Mouse (Mus musculus) kidney, embryonic 16.5 days (tissue): ENCODE results near the gene Ppard. TPM values are rescaled to one million over a fixed set of nuclear protein-coding genes. Genes with fewer than 3 reads are reported as not detected.
"Not testable (repeated sequence)": the region's sequence is repeated elsewhere in the genome, so short reads cannot be mapped to it uniquely, and the experiment has no call there.

Source experiments
- ATAC-seq: fragments of 200-750 bp; cut with Nextera tagmentation; 2 replicates; pipeline ENCODE4 v1.8.0; 2017; ENCODE audit warnings: moderate TSS enrichment; ENCODE audit not compliant: low FRiP score, low TSS enrichment
- H3K27ac ChIP-seq: fragments of 300-500 bp; sonication (generic); 2 replicates; pipeline ENCODE4 v1.5.1; 2014; ENCODE audit warnings: low read length
- H3K27me3 ChIP-seq: fragments of 300-500 bp; sonication (generic); 2 replicates; pipeline ENCODE4 v1.6.1; 2014; ENCODE audit warnings: low read length, control low read depth, mixed read lengths; ENCODE audit not compliant: insufficient read depth
- H3K36me3 ChIP-seq: fragments of 300-500 bp; sonication (generic); 2 replicates; pipeline ENCODE4 v1.6.1; 2014; ENCODE audit warnings: low read length, control low read depth, mixed read lengths; ENCODE audit not compliant: insufficient read depth
- H3K4me1 ChIP-seq: fragments of 300-500 bp; sonication (generic); 2 replicates; pipeline ENCODE4 v1.6.1; 2014; ENCODE audit warnings: low read length, control low read depth, mixed read lengths; ENCODE audit not compliant: insufficient read depth
- H3K4me2 ChIP-seq: fragments of 300-500 bp; sonication (generic); replicated peaks from 2 replicates; pipeline ENCODE4 v1.6.1; 2014; ENCODE audit warnings: low read depth, low read length
- H3K4me3 ChIP-seq: fragments of 300-500 bp; sonication (generic); 2 replicates; pipeline ENCODE4 v1.5.1; 2014; ENCODE audit warnings: mild to moderate bottlenecking, low read length
- H3K9ac ChIP-seq: fragments of 300-500 bp; sonication (generic); replicated peaks from 2 replicates; pipeline ENCODE4 v1.6.1; 2014; ENCODE audit warnings: low read length
- H3K9me3 ChIP-seq: fragments of 300-500 bp; sonication (generic); 2 replicates; pipeline ENCODE4 v1.6.1; 2016; ENCODE audit warnings: low read length, control low read depth
- WGBS: fragments of 180-500 bp; shearing (Covaris S2); extraction: QIAGEN DNeasy Blood & Tissue Kit; methylation state at CpG from one replicate; pipeline ENCODE4 v1.1.7; 2014; 5-methylcytosine and 5-hydroxymethylcytosine counted together
- polyA plus RNA-seq: library from polyadenylated mRNA; unstranded; fragments of >200 nt; fragmentation: Nextera tagmentation; extraction: Ambion mirVana; gene quantifications from 2 replicates; pipeline ENCODE4 v1.2.1, GENCODE M21; 2015

Gene Ppard
- polyA plus RNA-seq, 1 experiment from 2014 or later, result 2.2 TPM

DNA sequence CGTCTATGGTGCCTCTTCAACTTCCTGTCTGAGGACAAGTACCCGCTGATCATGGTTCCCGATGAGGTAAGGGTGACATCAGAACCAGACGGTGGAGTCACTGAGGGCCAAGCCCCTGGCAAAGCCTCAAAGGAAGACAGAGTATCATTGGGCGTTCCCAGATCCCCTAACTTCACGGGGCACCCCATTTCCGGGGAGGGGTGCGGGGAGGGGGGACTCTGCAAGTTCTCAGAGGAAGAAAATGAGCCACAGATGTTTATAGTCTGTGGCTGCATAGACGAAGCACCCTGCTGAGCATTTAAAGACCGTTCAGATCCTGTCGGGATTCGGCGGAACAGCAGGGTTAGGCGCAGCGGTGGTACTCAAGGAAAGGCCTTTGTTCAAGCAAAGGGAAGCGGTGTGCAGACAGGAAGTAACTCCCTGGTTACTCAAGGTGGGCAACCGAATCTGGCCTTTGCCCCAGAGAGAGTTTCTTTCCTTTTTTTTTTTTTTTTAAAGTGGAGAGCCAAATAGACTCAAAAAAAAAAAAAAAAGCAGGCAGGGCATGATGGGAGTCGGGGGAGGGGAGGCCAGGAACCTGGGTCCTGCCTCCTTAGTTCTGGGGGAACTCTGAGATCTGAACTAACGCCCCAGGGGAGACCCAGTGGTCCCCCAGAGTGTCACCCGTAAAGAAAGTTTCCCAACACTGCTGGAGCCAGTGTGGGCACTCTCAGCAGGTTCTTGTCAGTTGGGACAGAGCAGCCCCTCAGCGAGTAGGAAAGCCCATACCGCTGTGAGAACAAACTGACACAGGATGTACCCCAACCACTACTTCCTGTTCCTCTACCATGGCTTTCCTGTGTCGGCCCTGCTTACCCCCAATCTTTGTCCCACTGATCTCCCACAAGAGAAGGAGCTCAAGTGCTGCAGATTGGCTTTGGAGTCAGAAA, 14.5 kb upstream of the Ppard start:
- Histone ChIP-seq H3K9ac (0 out of 2 replicates have a peak overlapping the region, but pooled peaks have one; percentile 44), H3K27me3 (no peaks in the 10 kb centered on the region), H3K27ac (peak overlapping the region; percentile 50; the same call in 1 of the 2 replicates), H3K9me3 (no peaks in the 10 kb centered on the region), H3K4me3 (no peak overlapping the region), H3K4me1 (peaks cover 10% of the 10 kb centered on the region), H3K36me3 (no peaks in the 10 kb centered on the region), H3K4me2 (peak overlapping the region; percentile 23)
- whole genome bisulfite sequencing, result 31% methylated on average over 23 of the region's 23 CpGs
- ATAC-seq, result 0 out of 2 replicates have a peak, but pooled peaks have one; percentile 8

DNA sequence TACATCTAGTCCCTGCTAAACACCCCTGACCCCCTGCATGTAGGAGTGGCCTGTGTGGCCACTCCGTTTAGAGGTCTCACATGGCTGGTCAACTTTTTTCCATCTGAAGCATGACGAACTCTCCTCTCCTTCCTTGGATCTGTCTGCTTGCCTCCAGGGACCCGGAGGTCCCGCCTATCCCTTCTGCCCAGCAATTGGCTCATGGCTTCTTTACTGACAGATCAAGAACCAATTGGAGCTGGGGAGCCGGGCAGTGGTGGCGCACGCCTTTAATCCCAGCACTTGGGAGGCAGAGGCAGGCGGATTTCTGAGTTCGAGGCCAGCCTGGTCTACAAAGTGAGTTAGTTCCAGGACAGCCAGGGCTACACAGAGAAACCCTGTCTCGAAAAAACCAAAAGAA, 10.0 kb upstream of the Ppard start:
- peaks cover 21% of the 10 kb centered on the region for H3K4me1 ChIP-seq
- 84% methylated on average over 9 of the region's 10 CpGs for WGBS
- not testable (repeated sequence) for H3K9me3 ChIP-seq, ATAC-seq, H3K27ac ChIP-seq, H3K36me3 ChIP-seq, H3K4me2 ChIP-seq, H3K9ac ChIP-seq, H3K27me3 ChIP-seq, H3K4me3 ChIP-seq

GRCm38 (mm10) chr17:28223561-28224391, 8.7 kb upstream of the Ppard start:
- WGBS, result 1% methylated on average over 46 of the region's 46 CpGs
- Histone ChIP-seq H3K9me3 (no peaks in the 10 kb centered on the region), H3K36me3 (no peaks in the 10 kb centered on the region), H3K4me3 (peak overlapping the region; percentile 55), H3K27me3 (no peaks in the 10 kb centered on the region), H3K9ac (peak overlapping the region; percentile 76), H3K4me1 (peaks cover 14% of the 10 kb centered on the region), H3K27ac (peak overlapping the region; percentile 73), H3K4me2 (peak overlapping the region; percentile 92)
- peak; percentile 92 for ATAC-seq

DNA sequence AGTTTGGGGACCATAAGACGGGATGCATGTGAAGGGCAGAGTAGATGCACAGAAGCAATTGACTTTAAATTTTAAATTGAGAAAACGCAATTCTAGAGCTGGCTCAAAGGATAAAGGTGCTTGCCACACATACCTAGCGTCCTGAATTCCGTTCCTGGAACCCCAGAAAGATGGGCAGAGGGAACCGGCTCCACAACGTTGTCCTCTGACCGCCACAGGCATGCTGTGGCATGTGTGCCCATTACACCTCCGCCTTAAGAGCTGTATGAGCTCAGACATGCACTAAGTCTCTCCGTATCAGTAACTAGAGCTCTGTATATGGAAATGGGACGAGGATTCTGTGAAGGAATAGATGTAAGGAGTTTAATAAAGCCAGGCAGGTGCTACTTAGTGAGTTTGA, 7.9 kb upstream of the Ppard start:
- Histone ChIP-seq H3K36me3 (no peaks in the 10 kb centered on the region), H3K4me1 (peaks cover 14% of the 10 kb centered on the region), H3K27ac (no peak overlapping the region), H3K4me3 (no peak overlapping the region), H3K9me3 (no peaks in the 10 kb centered on the region), H3K4me2 (no peak overlapping the region), H3K27me3 (no peaks in the 10 kb centered on the region), H3K9ac (no peak overlapping the region)
- no peak for ATAC-seq
- 88% methylated on average over 10 of the region's 10 CpGs for WGBS

- H3K9ac ChIP-seq, result peak overlapping the region; percentile 23; the same call in 1 of the 2 replicates
- H3K4me3 ChIP-seq, result peak overlapping the region; percentile 29
- under 1% methylated on average over 21 of the region's 21 CpGs for WGBS
- H3K36me3 ChIP-seq, result no peaks in the 10 kb centered on the region
- no peaks in the 10 kb centered on the region for H3K27me3 ChIP-seq
- H3K9me3 ChIP-seq, result no peaks in the 10 kb centered on the region
- peaks cover 14% of the 10 kb centered on the region for H3K4me1 ChIP-seq
- peak; percentile 46 for ATAC-seq
- peak overlapping the region; percentile 61 for H3K4me2 ChIP-seq
- H3K27ac ChIP-seq, result no peak overlapping the region
Measured at GRCm38 (mm10) chr17:28226014-28226413, 6.5 kb upstream of the Ppard start.

DNA sequence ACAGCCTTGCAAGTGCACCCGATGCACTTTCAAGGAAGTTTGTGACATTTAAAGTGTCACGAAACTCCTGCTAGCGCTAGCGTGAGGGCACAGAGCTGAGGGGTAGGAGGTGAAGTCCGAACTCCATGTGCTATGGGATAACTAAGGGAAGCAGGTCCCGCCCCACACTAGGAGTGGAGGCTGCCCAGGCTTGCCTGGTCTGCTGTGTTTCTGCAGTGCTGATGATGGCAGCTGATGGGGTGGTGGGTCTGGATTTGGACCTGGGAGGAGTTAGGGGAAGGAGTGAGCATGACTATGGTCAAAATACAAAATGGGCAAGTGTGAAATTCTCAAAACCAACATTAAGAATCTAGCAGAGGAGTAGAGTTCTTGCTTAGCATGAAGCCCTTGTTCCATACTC, 2.0 kb upstream of the Ppard start:
- Histone ChIP-seq H3K4me1 (peaks cover 26% of the 10 kb centered on the region), H3K4me2 (no peak overlapping the region), H3K36me3 (no peaks in the 10 kb centered on the region), H3K27ac (no peak overlapping the region), H3K4me3 (no peak overlapping the region), H3K9ac (no peak overlapping the region), H3K9me3 (no peaks in the 10 kb centered on the region), H3K27me3 (no peaks in the 10 kb centered on the region)
- ATAC-seq, result no peak
- WGBS, result 80% methylated on average over 6 of the region's 6 CpGs

DNA sequence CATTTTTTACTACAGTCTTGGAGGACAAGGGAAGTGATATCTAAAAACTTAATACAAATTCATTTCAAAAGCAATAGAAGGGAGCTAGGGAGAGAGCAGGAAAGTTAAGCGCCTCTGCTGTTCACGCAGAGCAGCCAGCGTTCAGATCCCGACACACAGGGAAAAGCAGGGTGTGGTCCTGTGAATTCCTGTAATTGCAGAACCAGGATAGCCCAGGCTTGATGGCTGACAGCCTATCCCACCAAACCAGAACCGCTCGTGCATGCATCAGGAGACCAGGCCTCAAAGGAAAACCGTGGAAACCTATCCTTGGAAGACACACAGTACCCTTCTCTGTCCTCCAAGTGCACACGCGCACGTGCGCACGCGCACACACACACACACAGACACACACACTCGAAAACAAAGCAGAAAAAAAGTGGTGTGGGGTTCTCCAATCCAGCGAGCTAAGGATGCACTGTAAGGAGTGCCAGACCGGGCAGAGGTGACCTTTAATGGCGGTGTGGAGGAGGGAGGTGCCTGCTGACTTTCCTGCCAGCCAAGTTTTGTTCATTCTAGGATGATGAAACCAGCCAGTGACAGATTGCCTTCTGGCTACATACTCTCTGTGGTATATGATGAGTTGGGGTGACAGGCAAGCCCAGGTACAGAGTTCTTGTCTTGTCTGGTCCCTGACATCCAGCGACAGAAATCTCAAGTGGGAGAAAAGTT, 1.3 kb upstream of the Ppard start:
- H3K4me1 ChIP-seq, result peaks cover 21% of the 10 kb centered on the region
- no peaks in the 10 kb centered on the region for H3K36me3 ChIP-seq
- no peak overlapping the region for H3K27ac ChIP-seq
- no peaks in the 10 kb centered on the region for H3K9me3 ChIP-seq
- ATAC-seq, result no peak
- no peaks in the 10 kb centered on the region for H3K27me3 ChIP-seq
- WGBS, result 78% methylated on average over 18 of the region's 18 CpGs
- no peak overlapping the region for H3K4me2 ChIP-seq
- no peak overlapping the region for H3K9ac ChIP-seq
- H3K4me3 ChIP-seq, result no peak overlapping the region

- H3K9ac ChIP-seq, result peak overlapping the region; percentile 92
- ATAC-seq, result peak; percentile 49
- peak overlapping the region; percentile 82 for H3K4me3 ChIP-seq
- WGBS, result 4% methylated on average over 17 of the region's 17 CpGs
- H3K27ac ChIP-seq, result peak overlapping the region; percentile 71
- peak overlapping the region; percentile 58 for H3K4me2 ChIP-seq
- H3K27me3 ChIP-seq, result no peaks in the 10 kb centered on the region
- no peaks in the 10 kb centered on the region for H3K36me3 ChIP-seq
- H3K4me1 ChIP-seq, result peaks cover 19% of the 10 kb centered on the region
- H3K9me3 ChIP-seq, result no peaks in the 10 kb centered on the region
Measured at GRCm38 (mm10) chr17:28233091-28233731, 711 bp downstream of the Ppard start.

- H3K27ac ChIP-seq, result no peak overlapping the region
- H3K27me3 ChIP-seq, result no peaks in the 10 kb centered on the region
- no peak overlapping the region for H3K4me3 ChIP-seq
- no peak for ATAC-seq
- WGBS, result 74% methylated on average over 5 of the region's 5 CpGs
- peaks cover 19% of the 10 kb centered on the region for H3K4me1 ChIP-seq
- H3K9ac ChIP-seq, result peak overlapping the region; percentile 20; the same call in 1 of the 2 replicates
- H3K4me2 ChIP-seq, result no peak overlapping the region
- peaks cover 5% of the 10 kb centered on the region for H3K36me3 ChIP-seq
- H3K9me3 ChIP-seq, result no peaks in the 10 kb centered on the region
Measured at GRCm38 (mm10) chr17:28234641-28235040, 2.1 kb downstream of the Ppard start.
